Mouse (Mus musculus) lung, adult 2 months (tissue): ENCODE results near the gene Zfp563.

Experiments
- CTCF ChIP-seq: fragments of 200-500 bp; IDR thresholded peaks from 2 replicates; pipeline ENCODE4 v1.5.1; 2011; ENCODE audit warnings: mild to moderate bottlenecking, low read length, control low read depth; ENCODE audit not compliant: insufficient read depth
- POLR2A ChIP-seq: fragments of 200-500 bp; IDR thresholded peaks from 2 replicates; pipeline ENCODE4 v1.6.1; 2011; ENCODE audit warnings: low read depth, mild to moderate bottlenecking, control low read depth, low read length, borderline replicate concordance; ENCODE audit errors: extremely low read depth

DNA sequence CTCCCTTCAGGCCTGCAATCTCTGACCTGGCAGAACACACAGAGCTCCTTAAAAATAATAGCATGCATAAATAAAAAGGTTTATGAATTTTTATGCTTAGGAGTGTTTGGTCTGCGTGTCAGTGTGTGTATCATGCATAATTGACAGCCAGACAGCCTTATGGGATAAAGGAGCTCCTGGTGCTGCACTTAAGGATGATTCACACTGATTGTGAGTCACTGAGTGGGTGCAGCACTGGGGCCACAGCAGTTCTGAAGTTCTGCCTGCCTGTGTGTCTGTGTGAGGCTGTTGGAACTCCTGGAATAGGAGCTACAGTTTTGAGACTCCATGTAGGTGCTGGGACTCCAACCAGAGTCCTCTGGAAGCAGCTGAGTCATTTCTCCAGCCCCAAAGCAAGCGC lies 37.1 kb downstream of the Zfp563 start:
- TF ChIP-seq CTCF, result no peak
- no peak for TF ChIP-seq POLR2A
